Mouse (Mus musculus) left cerebral cortex, postnatal 36 days (tissue): ENCODE data around the gene Lhx6. TPM values are rescaled to one million over a fixed set of nuclear protein-coding genes. Genes with fewer than 3 reads are reported as not detected.
A peak's percentile ranks its signal among the peaks of the same experiment; 100 is the strongest.
"Not testable (repeated sequence)": the region's sequence is repeated elsewhere in the genome, so short reads cannot be mapped to it uniquely, and the experiment has no call there.

Experiments used
- DNase-seq, 2 experiments: peaks; one replicate each; pipeline ENCODE4 v3.0.0; 2021 to 2022; ENCODE audit warnings: low spot score in 2 of 2, mixed read lengths in 1 of 2
- intact Hi-C: fragments of 180-260 bp; cut with DNase I; formaldehyde crosslinking; loops from one replicate; pipeline ENCODE4 v1.15.1; 2025
- total RNA-seq, 2 experiments: library from RNA; stranded (reverse); gene quantifications; 2 replicates each; pipeline ENCODE4 v1.2.3; 2021

Lhx6 gene
- total RNA-seq = 10 to 100 TPM; 15.9 to 19.0 TPM

DNA sequence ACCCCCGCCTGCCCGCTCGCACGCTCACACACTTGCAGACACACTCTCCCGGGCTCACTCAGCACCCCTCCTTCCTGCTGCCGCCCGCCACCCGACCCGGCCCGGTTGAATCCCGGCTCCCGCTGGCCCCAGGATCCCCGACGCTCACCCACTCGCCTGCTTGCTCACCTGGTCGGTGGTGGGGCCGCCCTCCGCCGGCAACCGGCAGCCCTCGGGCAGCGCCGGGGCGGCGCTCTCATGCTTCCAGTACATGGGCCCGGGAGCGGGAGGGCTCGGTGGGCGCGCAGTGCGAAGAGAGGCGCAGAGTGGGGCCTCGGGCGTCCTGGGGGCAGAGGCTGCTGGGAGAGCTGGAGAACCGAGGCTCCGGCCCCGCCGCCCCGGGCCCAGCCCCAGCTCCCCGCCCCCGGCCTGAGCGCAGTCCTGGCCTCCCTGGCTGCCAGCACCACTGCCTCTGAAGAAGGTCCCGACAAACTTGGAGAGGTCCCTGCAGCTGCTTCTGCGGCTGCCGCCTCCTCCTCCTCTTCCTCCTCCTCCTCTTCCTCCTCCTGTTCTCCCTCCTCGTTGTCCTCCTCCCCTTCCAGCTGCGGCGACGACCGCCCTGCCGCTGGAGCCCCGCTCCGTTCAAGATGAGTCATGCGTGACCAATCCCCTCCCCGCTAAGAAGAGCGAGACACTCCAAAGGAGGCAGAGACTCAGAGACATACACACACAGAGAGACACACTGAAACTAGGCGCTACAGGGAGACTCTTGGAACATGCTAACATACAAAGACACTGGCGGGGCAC is at the start of gene Lhx6:
TSS of gene Lhx6 (minus strand) at position 453 of the 786 bp plus-strand sequence.
- no peak for DNase-seq
- intact Hi-C loops = no loop called here

DNA sequence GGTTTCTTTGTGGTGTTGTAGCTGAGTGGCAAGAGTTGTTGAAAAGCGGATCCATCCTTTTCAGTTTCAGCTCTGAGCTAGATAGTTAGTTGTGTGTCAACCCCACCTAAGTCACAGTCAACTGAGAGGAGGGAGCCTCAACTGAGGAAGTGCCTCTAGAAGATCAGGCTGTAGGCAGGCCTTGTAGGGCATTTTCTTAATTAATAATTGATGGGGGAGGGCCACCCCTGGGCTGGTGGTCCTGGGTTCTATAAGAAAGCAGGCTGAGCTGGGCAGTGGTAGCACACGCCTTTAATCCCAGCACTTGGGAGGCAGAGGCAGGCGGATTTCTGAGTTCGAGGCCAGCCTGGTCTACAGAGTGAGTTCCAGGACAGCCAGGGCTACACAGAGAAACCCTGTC is 47.2 kb upstream of the Lhx6 start:
- intact Hi-C loops, DNase-seq: not testable (repeated sequence)

DNA sequence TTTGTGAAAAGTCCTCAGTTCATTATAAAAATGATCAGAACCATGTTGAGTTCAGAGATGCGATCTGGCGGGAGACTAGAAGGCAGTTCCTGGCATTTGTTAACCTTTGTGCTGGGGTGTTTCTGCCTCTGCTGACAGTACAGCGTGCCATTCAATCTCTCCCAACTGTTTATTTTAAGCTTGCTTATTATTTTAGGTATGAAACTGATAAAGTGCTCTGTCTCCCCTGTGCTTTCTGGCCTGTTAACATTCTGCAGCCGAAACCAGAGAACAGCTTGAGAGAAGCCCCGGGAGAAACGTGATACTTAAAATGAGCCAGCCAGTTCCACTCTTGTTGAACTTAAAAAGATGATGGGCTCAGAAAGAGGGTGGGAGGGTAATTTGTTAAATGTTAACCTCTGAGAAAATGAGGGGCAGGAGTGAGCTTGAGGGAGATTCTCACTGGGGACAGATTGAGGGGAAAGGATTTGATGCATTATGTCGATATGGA is 43.7 kb upstream of the Lhx6 start:
- DNase-seq = no peak

GRCm38 (mm10) chr2:36139096-36139495 is 33.9 kb upstream of the Lhx6 start:
- intact Hi-C loops = no loop called here
- no peak for DNase-seq

More for the DNA sequence above, 43.7 kb upstream of the Lhx6 start:
- intact Hi-C loops = no loop called here

- intact Hi-C loops = loop anchor here (1.0 kb wide), 2 partner anchors 62 to 87 kb away; partner anchors contain the start of genes Morn5 and Ndufa8
- peak; percentile 96 to 97 for DNase-seq
These were observed 31.2 kb upstream of the Lhx6 start, which contains the start of the genes Mrrf and Rbm18 for GRCm38 (mm10) chr2:36136300-36136941. Gene Mrrf (plus strand): TSS chr2:36136389. Gene Rbm18 (minus strand): TSS chr2:36136773.

DNA sequence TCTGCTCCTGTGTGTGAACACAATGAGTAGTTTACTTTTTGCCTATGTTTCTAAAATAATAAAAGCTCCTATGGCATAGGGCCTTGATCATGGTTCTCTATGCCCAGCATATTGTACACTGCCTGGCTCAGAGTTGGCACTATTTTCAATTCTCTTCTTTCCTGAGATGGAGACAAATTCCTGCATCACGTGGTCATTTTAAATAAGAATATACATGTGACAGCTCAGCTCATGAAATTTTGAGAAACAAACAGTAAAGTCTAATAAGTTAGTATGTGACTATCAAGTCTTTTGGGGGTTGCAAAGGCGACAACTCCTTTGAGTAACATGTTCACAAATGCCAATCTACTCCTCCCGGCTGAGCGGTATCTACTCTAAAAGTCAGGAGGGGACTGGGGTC is 30.7 kb upstream of the Lhx6 start:
- no peak for DNase-seq
- intact Hi-C loops = loop anchor here (1.0 kb wide), 2 partner anchors 62 to 87 kb away; partner anchors contain the start of genes Morn5 and Ndufa8

GRCm38 (mm10) chr2:36129051-36129450 is 23.8 kb upstream of the Lhx6 start:
- no peak for DNase-seq
- intact Hi-C loops = no loop called here

DNA sequence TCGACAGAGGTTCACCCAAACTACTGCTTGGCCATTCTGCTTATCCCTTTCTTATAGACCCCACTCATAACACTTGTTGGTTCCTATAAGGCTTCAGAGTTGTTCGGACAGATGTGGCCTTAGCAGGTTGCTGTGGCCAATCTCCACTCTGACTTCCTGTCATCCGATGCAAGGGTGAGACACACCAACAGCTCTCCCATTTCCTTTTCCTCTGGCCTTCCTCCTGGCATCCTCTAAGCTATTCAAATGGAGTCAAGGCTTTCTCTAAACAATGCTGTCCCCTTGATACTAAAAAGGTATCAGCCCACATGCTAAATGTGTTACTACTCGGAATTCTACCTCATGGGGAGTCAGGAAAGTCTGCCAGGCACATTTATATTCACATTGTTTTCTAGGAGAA is 22.8 kb upstream of the Lhx6 start:
- no peak for DNase-seq
- intact Hi-C loops = no loop called here

DNA sequence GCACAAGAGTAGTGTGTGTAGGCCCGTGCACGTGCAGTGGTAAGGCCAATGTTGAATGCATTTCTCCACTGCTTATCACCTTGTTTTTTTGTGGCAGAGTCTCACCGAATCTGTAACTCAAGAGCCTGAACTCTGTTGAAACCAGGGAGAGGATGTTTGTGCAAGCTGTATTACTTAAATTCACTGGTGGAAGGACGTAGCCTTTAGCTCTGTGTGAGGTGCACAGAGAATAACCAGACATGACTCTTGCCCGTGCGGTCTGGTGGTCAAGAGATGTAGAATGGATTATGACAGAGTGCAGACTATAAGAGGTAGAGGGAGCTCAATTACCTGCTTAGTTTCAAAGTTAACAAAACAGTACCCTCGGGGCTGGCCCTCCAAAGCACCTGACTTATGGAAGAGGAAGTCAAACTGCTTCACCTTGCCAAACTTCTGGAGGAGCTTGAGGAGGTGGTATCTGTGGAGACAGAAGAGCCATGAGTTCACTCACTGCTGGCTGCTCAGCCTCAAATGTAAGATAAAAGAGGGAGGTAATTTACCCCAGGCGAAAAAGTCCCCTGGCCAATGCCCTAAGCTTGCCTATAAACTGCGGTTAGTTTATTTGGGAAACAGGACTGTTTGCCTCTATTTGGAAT is 21.7 kb upstream of the Lhx6 start:
- intact Hi-C loops = no loop called here
- DNase-seq = no peak

GRCm38 (mm10) chr2:36112632-36113031 is 7.4 kb upstream of the Lhx6 start:
- no peak for DNase-seq
- intact Hi-C loops = no loop called here

GRCm38 (mm10) chr2:36108615-36109014 is 3.4 kb upstream of the Lhx6 start:
- intact Hi-C loops = no loop called here
- no peak for DNase-seq

- DNase-seq = no peak
- intact Hi-C loops = no loop called here
These were observed 712 bp downstream of the Lhx6 start for GRCm38 (mm10) chr2:36104436-36104955.

DNA sequence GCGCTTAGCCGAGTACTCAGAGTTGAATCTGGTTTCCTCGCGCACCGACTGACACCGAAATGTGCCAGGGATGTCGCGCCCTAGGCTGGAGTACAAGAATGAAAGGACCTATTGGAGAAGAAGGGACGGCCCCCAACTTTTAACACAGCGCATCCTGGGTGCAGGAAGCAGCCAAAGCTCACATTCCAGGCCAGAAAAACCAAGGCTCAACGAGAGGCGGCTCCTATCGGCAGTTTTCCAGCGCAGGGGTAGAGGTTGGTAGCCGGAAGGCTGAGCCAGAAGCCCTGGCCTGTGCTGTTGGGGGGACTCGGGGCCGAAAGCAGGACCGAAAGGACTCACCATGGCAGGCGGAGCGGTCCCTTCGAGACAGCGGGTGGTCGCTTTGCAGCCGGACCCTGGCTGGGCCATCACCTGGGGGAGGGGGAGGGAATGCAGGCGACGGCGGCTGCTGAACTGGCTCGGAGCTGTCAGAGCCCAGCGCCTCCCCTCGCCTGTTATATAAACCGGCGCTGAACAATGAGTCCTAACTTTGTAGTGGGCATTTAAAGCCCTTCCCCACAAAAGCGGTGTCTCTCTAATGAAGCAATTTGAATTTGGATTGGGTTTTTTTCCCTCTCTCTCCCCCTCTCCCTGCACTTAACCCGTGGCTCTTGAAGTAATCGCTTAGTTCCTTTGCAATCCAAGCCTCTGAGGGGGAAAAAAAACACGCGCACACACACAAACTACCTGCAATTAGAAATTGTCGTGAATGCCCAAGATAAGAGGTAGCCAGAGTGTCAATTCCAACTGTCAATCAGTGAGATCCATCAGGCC is 1.4 kb downstream of the Lhx6 start:
- peak in 1 of 2 experiments; percentile 29 for DNase-seq
- intact Hi-C loops = no loop called here

GRCm38 (mm10) chr2:36103069-36103554 is 2.1 kb downstream of the Lhx6 start:
- intact Hi-C loops = no loop called here
- no peak for DNase-seq

DNA sequence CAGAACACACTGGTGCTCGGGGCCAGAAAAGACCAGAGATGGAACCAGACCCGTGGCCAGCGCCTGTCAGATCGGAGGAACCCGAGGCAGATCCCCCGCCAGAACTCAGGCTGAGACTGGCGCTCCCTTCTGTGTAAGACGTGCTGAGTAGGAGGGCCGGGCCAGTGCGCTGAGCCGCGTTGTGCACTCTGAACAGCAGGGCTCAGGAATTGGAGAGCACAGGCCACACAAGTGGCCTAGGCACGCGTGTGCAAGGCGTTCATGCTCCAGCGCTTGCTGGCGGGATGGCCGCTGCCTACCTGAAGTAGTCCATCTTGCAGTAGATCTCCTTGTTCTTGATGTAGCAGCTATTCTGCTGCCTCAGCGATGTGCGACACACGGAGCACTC is 2.7 kb downstream of the Lhx6 start:
- intact Hi-C loops = no loop called here

DNA sequence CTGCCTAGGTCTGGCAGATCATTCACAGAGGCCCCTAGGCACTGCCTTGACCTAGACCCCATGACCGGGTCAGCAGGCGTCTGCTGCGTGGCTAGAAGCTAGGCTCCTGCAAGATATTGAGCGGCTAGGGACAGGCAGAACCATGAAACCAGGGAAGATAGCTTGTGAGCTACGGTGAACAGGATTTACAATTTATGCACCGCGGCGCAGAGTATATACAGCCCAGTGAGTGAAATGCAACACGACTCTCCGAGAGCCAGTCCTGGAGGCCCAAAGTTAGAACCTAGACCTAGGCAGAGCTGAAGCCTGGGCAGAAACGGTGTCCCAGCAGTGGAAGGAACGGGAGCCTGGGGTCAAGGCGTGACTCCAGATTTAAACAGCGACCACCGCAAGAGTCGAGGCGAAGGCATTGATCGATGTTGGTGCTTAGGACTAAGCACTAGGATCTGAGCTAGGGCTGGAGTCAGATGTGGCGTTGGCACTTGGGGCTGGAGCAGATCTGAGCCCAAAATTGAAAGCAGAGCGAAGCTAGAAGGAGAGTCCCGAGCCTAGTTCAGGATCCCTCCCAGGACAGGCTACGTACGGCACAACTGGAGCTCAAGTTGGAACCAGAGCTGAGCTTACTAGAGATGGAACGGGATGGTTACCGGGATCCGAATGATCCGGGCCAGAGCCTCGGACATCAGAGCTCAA is 3.2 kb downstream of the Lhx6 start:
- intact Hi-C loops = no loop called here
- no peak for DNase-seq

More for the DNA sequence above, 2.7 kb downstream of the Lhx6 start:
- DNase-seq = no peak

DNA sequence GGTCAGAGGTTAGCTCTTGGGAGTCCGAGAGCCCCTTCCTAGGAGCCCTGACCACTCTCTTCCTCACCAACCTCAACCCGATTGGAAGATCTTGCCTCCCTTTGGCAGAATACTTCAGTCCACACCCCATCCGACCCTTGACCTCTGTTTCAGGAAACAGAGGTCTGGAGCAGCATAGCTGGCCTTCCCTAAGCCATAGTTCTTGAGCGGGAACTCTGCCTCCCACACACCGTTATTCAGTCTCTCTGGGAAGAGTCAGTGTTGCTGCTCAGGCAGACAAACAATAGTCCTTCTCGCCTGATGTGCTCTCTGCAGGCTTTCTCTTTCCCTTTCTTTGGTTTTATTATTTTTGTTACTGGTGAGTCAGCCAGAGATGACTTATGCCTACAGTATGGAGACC is 5.5 kb downstream of the Lhx6 start:
- DNase-seq = no peak
- intact Hi-C loops = no loop called here

DNA sequence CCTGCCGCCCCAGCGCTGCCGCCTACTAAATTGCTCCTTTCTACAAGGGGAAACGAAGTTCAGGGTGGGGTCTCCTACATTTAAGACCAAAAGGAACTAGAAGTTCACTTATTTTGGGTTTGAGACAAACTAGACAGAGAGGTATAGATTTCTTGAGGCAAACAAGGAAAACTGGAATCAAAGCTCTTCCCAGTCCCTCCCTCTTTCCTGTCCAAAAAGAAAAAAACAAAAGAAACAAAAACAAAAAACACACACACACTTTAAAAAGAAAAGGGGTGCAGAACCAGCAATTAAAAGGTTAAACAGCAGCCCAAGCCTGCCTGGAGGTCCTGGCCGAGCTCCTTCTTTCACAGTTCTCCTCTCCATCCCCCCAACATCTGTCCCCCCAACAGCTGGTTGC is 7.2 kb downstream of the Lhx6 start:
- no peak for DNase-seq
- intact Hi-C loops = no loop called here
